Mouse (Mus musculus): ENCODE measurements around the gene Rai1.

- TF ChIP-seq CTCF (conservative IDR thresholded peaks at IDR 0.05 in 1 of 2, IDR thresholded peaks at IDR 0.05 in 1 of 2; ENCODE audit: low read depth in 2 of 2, low read length in 2 of 2) (no peak), MAX (IDR thresholded peaks at IDR 0.05; ENCODE audit: low read length) (no peak), MYC (IDR thresholded peaks at IDR 0.05; ENCODE audit: low read depth, low read length) (no peak), POLR2A (IDR thresholded peaks at IDR 0.05; ENCODE audit: low read depth, low read length) (no peak), EP300 (IDR thresholded peaks at IDR 0.05; ENCODE audit: low read length) (no peak), ZC3H11A (IDR thresholded peaks at IDR 0.05; ENCODE audit: low read depth, low read length) (no peak), TCF12 (IDR thresholded peaks at IDR 0.05; ENCODE audit: low read depth, low read length) (no peak), RCOR1 (conservative IDR thresholded peaks at IDR 0.05; ENCODE audit: low read depth, low read length) (no peak), ETS1 (conservative IDR thresholded peaks at IDR 0.05; ENCODE audit: low read depth, low read length) (no peak), E2F4 (IDR thresholded peaks at IDR 0.05; ENCODE audit: insufficient replicate concordance, low read depth, low read length) (no peak), POLR2AphosphoS2 (IDR thresholded peaks at IDR 0.05; ENCODE audit: low read depth, low read length) (no peak), ZNF384 (IDR thresholded peaks at IDR 0.05; ENCODE audit: low read depth, low read length) (no peak), CHD2 (IDR thresholded peaks at IDR 0.05; ENCODE audit: low read length) (no peak), SMC3 (IDR thresholded peaks at IDR 0.05; ENCODE audit: low read depth, low read length) (no peak)
Measured at GRCm38 (mm10) chr11:60143086-60143485, 38.3 kb downstream of the Rai1 start.

All from CH12.LX (cell line).